Mouse (Mus musculus): ENCODE measurements around the gene 2310039H08Rik.

- TF ChIP-seq CTCF (IDR thresholded peaks at IDR 0.05; ENCODE audit: insufficient read depth, low read length) = no peak
- TF ChIP-seq POLR2A (IDR thresholded peaks at IDR 0.05; ENCODE audit: borderline replicate concordance, extremely low read depth, low read depth, low read length) = no peak
Observed at GRCm38 (mm10) chr17:46728496-46728895, 43.9 kb upstream of the 2310039H08Rik start.
